Mouse (Mus musculus) forebrain, embryonic 11.5 days (tissue): ENCODE data around the gene Col16a1. TPM values are rescaled to one million over a fixed set of nuclear protein-coding genes. Genes with fewer than 3 reads are reported as not detected.

ENCODE experiments used
- ATAC-seq: fragments of 200-750 bp; cut with Nextera tagmentation; replicated peaks from 2 replicates; pipeline ENCODE4 v1.8.0; 2017; ENCODE audit warnings: moderate TSS enrichment; ENCODE audit not compliant: low FRiP score
- DNase-seq: peaks from one replicate; pipeline ENCODE4 v3.0.0-alpha.2; 2017; ENCODE audit warnings: low spot score
- H3K27ac ChIP-seq: fragments of 300-500 bp; sonication (generic); 2 replicates; pipeline ENCODE4 v1.5.1; 2014; ENCODE audit warnings: low read depth, low read length
- H3K27me3 ChIP-seq: fragments of 300-500 bp; sonication (generic); 2 replicates; pipeline ENCODE4 v1.6.1; 2014; ENCODE audit warnings: mild to moderate bottlenecking, low read length, mixed read lengths; ENCODE audit not compliant: control insufficient read depth, insufficient read depth
- H3K36me3 ChIP-seq: fragments of 300-500 bp; sonication (generic); 2 replicates; pipeline ENCODE4 v1.6.1; 2014; ENCODE audit warnings: mild to moderate bottlenecking, low read length, moderate library complexity, mixed read lengths; ENCODE audit not compliant: control insufficient read depth, insufficient read depth
- H3K4me1 ChIP-seq: fragments of 300-500 bp; sonication (generic); replicated peaks from 2 replicates; pipeline ENCODE4 v1.6.1; 2014; ENCODE audit warnings: low read length, mixed read lengths; ENCODE audit not compliant: control insufficient read depth, insufficient read depth
- H3K4me2 ChIP-seq: fragments of 300-500 bp; sonication (generic); 2 replicates; pipeline ENCODE4 v1.6.1; 2014; ENCODE audit warnings: low read depth, mild to moderate bottlenecking, low read length, moderate library complexity, mixed read lengths; ENCODE audit not compliant: severe bottlenecking
- H3K4me3 ChIP-seq: fragments of 300-500 bp; sonication (generic); 2 replicates; pipeline ENCODE4 v1.5.1; 2014; ENCODE audit warnings: low read depth, low read length
- H3K9ac ChIP-seq: fragments of 300-500 bp; sonication (generic); 2 replicates; pipeline ENCODE4 v1.6.1; 2014; ENCODE audit warnings: low read length
- H3K9me3 ChIP-seq: fragments of 300-500 bp; sonication (generic); 2 replicates; pipeline ENCODE4 v1.6.1; 2016; ENCODE audit warnings: low read length, mixed read lengths; ENCODE audit not compliant: control insufficient read depth
- WGBS: fragments of 180-500 bp; shearing (Covaris S2); extraction: QIAGEN DNeasy Blood & Tissue Kit; methylation state at CpG from one replicate; pipeline ENCODE4 v1.1.7; 2014; 5-methylcytosine and 5-hydroxymethylcytosine counted together
- polyA plus RNA-seq: library from polyadenylated mRNA; unstranded; fragments of >200 nt; fragmentation: Nextera tagmentation; extraction: Ambion mirVana; gene quantifications from 2 replicates; pipeline ENCODE4 v1.2.1, GENCODE M21; 2014

Gene Col16a1
- polyA plus RNA-seq, 1 experiment from 2014 or later: 5.9 TPM

GRCm38 (mm10) chr4:130121560-130121959, 73.9 kb downstream of the Col16a1 start:
- ATAC-seq (no peak), DNase-seq (no peak)
- Histone ChIP-seq H3K9ac (no peak overlapping the region), H3K9me3 (no peaks in the 10 kb centered on the region), H3K36me3 (no peaks in the 10 kb centered on the region; the same call in 1 of the 2 replicates), H3K27ac (no peak overlapping the region), H3K4me3 (no peak overlapping the region), H3K27me3 (no peaks in the 10 kb centered on the region), H3K4me1 (no peaks in the 10 kb centered on the region), H3K4me2 (no peak overlapping the region)
- WGBS: 68% methylated on average over 8 of the region's 8 CpGs

- H3K27ac ChIP-seq: no peak overlapping the region
- H3K36me3 ChIP-seq: no peaks in the 10 kb centered on the region; the same call in 1 of the 2 replicates
- DNase-seq: no peak
- H3K9ac ChIP-seq: no peak overlapping the region
- H3K4me3 ChIP-seq: no peak overlapping the region
- ATAC-seq: no peak
- H3K9me3 ChIP-seq: no peaks in the 10 kb centered on the region
- no peak overlapping the region for H3K4me2 ChIP-seq
- H3K27me3 ChIP-seq: no peaks in the 10 kb centered on the region
- no peaks in the 10 kb centered on the region for H3K4me1 ChIP-seq
- 93% methylated on average over 5 of the region's 5 CpGs for WGBS
Observed at GRCm38 (mm10) chr4:130123020-130123419, 75.4 kb downstream of the Col16a1 start.

- ATAC-seq (no peak), DNase-seq (no peak)
- Histone ChIP-seq H3K9me3 (no peaks in the 10 kb centered on the region), H3K4me3 (no peak overlapping the region), H3K36me3 (no peaks in the 10 kb centered on the region; the same call in 1 of the 2 replicates), H3K27me3 (no peaks in the 10 kb centered on the region), H3K9ac (no peak overlapping the region), H3K4me1 (no peaks in the 10 kb centered on the region), H3K4me2 (no peak overlapping the region), H3K27ac (no peak overlapping the region)
- 92% methylated on average over 4 of the region's 4 CpGs for WGBS
Observed at GRCm38 (mm10) chr4:130124110-130124509, 76.5 kb downstream of the Col16a1 start.

- WGBS: 94% methylated on average over 6 of the region's 6 CpGs
- no peak for ATAC-seq
- Histone ChIP-seq H3K36me3 (no peaks in the 10 kb centered on the region; the same call in 1 of the 2 replicates), H3K4me1 (no peaks in the 10 kb centered on the region), H3K27ac (no peak overlapping the region), H3K9ac (no peak overlapping the region), H3K27me3 (no peaks in the 10 kb centered on the region), H3K9me3 (no peaks in the 10 kb centered on the region), H3K4me3 (no peak overlapping the region), H3K4me2 (no peak overlapping the region)
- no peak for DNase-seq
Observed at GRCm38 (mm10) chr4:130125164-130125563, 77.5 kb downstream of the Col16a1 start.

- no peak overlapping the region for H3K4me3 ChIP-seq
- no peak overlapping the region for H3K4me2 ChIP-seq
- whole genome bisulfite sequencing: 66% methylated on average over 5 of the region's 5 CpGs
- no peak overlapping the region for H3K27ac ChIP-seq
- no peaks in the 10 kb centered on the region for H3K9me3 ChIP-seq
- no peaks in the 10 kb centered on the region for H3K4me1 ChIP-seq
- H3K27me3 ChIP-seq: no peaks in the 10 kb centered on the region
- DNase-seq: no peak
- H3K9ac ChIP-seq: no peak overlapping the region
- no peaks in the 10 kb centered on the region; the same call in 1 of the 2 replicates for H3K36me3 ChIP-seq
- no peak for ATAC-seq
Observed at GRCm38 (mm10) chr4:130125935-130126334, 78.3 kb downstream of the Col16a1 start.

DNA sequence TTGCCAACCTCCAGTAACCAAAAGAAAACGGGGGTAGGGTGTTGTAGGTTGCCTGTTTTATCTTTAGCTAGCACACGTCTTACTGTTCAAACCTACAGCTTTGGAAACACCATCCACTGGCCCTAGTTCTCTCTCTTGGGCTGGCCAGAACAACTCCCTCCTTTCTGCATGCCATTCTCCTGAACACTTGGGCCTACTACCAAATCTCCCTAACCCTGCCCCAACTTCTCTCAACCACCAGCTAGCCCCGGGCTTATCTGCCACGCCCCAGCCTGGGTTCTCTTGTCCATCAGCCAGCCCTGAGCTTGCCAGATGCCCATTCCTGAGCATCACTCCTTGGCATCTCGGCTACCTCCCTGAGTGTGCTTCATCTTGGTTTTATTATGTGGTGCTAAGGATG, 81.3 kb downstream of the Col16a1 start:
- no peaks in the 10 kb centered on the region for H3K9me3 ChIP-seq
- H3K4me1 ChIP-seq: no peaks in the 10 kb centered on the region
- ATAC-seq (no peak), DNase-seq (no peak)
- H3K4me2 ChIP-seq: no peak overlapping the region
- H3K36me3 ChIP-seq: no peaks in the 10 kb centered on the region; the same call in 1 of the 2 replicates
- H3K27ac ChIP-seq: no peak overlapping the region
- WGBS: 85% methylated on average over 5 of the region's 5 CpGs
- H3K4me3 ChIP-seq: no peak overlapping the region
- no peak overlapping the region for H3K9ac ChIP-seq
- H3K27me3 ChIP-seq: no peaks in the 10 kb centered on the region

DNA sequence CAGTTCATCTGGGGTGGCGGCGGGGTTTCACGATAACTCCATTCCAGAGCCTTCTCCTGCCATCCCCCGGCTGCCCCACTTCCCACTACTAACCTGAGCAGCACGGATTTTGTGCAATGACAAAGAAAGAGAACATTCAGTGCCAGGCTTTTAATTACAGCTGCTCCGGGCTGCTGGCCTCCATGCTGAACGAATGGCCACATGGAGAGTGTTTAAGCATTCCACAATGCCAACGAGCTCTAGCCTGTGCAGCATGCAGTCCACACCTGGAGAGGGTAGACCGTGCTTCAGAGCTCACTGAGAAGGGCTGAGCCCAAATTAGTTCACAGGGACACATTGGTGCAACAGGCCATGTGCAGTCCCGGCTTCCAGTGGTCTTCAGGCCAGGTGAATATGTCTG, 82.4 kb downstream of the Col16a1 start:
- 75% methylated on average over 10 of the region's 10 CpGs for WGBS
- ATAC-seq (no peak), DNase-seq (no peak)
- Histone ChIP-seq H3K4me1 (no peaks in the 10 kb centered on the region), H3K4me2 (no peak overlapping the region), H3K27me3 (no peaks in the 10 kb centered on the region), H3K9me3 (no peaks in the 10 kb centered on the region), H3K36me3 (no peaks in the 10 kb centered on the region; the same call in 1 of the 2 replicates), H3K9ac (no peak overlapping the region), H3K4me3 (no peak overlapping the region), H3K27ac (no peak overlapping the region)

- Histone ChIP-seq H3K4me3 (no peak overlapping the region), H3K27ac (no peak overlapping the region), H3K9ac (no peak overlapping the region), H3K4me1 (no peaks in the 10 kb centered on the region), H3K9me3 (no peaks in the 10 kb centered on the region), H3K4me2 (no peak overlapping the region), H3K27me3 (no peaks in the 10 kb centered on the region), H3K36me3 (no peaks in the 10 kb centered on the region)
- ATAC-seq (no peak), DNase-seq (no peak)
- 60% methylated on average over 13 of the region's 13 CpGs for WGBS
Observed at GRCm38 (mm10) chr4:130130641-130131350, 83.2 kb downstream of the Col16a1 start.
